Mouse (Mus musculus): ENCODE measurements around the gene BC028528.
"Not testable (repeated sequence)": the region's sequence is repeated elsewhere in the genome, so short reads cannot be mapped to it uniquely, and the experiment has no call there.

The BC028528 gene

GRCm38 (mm10) chr3:95891211-95892065 lies at the start of gene BC028528:
Gene BC028528, minus strand, starts transcription at chr3:95892005.
- no peak for DNase-seq (ENCODE audit: low read depth)

- DNase-seq (ENCODE audit: low read depth) = no peak
Measured at GRCm38 (mm10) chr3:95938835-95939234, 47.0 kb upstream of the BC028528 start.

GRCm38 (mm10) chr3:95938217-95938616 lies 46.4 kb upstream of the BC028528 start:
- no peak for DNase-seq (ENCODE audit: low read depth)

DNA sequence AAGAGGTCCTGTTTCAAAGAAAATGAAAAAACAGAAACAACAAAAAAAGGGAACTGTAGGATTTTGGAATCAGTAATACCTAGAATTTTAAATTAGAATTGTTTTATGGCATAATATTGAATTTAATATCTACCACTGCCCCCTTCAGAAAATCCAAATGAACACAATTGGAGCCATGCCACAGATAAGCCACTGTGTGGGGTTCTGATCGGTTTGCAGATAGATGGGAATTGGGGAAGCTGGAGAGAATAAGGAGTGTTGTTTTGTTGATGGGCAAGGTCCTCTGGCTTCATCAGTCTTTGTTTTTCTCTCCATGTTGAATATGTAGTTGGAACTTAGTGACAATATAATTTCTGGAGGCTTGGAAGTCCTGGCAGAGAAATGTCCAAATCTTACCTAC lies 42.6 kb upstream of the BC028528 start:
- DNase-seq (ENCODE audit: low read depth) = no peak

DNA sequence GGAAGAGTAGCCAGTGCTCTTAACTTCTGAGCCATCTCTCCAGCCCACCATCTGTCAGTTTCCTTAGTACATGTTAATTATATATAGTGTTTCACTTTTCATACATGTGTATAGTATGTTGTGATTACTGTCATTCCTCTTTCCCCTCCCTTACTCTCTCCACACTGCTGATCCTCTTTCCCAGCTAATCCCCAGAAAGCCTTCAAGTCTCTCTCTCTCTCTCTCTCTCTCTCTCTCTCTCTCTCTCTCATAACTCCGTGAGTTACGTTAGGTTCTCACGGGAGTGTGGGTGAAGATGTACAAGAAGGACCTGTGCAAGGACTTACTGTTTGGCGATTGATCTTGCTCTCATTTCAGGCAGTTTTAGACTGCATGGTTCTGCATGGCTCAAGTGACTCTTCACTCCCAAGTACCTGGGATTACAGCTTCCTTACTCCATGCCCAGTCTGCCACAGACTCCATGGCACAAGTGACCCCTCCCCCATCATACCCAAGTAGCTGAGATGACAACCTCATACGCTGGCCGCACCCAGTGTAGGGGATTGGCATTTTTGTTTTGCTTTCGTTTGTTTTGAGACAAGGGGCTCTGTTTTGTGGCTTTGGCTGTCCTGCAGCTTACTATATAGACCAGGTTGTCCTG lies 41.4 kb upstream of the BC028528 start:
- no peak for DNase-seq (ENCODE audit: low read depth)

GRCm38 (mm10) chr3:95932566-95932965 lies 40.8 kb upstream of the BC028528 start:
- DNase-seq (ENCODE audit: low read depth) = no peak

DNA sequence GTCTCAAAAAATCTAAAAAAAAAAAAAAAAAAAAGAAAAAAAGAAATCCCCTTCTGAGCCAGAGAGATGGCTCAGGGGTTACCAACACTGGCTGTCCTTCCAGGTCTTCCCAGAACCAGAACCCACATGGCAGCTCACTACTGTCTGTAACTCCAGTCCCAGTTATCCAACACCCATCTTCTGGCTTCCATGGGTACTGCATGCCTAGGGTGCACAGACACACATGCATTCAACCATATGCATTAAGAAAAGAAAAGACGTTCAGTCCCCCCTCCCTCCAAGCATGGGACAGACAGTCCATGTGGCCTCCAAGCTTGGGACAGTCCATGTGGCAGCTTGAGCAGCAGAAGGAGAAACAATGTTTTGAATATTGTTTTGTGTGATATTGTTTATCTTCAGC lies 40.4 kb upstream of the BC028528 start:
- no peak for DNase-seq (ENCODE audit: low read depth)

DNA sequence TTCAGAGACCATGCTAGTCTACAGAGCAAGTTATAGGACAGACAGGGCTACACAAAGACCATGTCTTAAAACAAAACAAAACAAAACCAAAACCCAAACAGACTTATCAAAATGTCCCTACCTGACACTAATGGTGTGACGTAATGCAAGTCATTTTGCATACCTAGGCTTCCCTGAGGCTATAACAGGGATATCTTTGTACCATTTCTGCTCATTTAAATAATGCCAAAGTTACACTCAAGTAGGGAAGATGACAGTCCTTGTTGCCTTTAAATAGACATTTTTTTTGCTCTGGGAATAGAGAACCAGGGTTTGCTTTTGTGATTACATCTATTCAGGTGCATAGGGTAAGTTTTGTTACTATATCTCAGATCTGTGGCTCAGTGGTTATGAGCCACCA lies 39.7 kb upstream of the BC028528 start:
- no peak for DNase-seq (ENCODE audit: low read depth)

DNA sequence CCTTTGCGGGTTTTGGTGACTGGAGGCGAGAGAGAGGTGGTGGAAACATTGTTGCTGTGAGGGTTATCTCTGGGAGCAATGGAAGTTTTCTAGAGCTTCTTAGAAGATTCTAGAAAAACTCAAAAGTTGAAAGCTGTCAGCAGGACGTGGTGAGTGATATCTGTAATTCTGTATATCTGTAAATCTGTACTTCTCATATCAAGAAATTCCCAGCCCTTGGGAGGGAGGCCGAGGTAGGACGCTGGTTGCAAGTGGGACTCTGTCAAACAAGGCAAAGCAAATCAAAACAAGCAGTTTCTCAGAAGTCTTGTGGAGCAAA lies 38.6 kb upstream of the BC028528 start:
- DNase-seq (ENCODE audit: low read depth) = no peak

DNA sequence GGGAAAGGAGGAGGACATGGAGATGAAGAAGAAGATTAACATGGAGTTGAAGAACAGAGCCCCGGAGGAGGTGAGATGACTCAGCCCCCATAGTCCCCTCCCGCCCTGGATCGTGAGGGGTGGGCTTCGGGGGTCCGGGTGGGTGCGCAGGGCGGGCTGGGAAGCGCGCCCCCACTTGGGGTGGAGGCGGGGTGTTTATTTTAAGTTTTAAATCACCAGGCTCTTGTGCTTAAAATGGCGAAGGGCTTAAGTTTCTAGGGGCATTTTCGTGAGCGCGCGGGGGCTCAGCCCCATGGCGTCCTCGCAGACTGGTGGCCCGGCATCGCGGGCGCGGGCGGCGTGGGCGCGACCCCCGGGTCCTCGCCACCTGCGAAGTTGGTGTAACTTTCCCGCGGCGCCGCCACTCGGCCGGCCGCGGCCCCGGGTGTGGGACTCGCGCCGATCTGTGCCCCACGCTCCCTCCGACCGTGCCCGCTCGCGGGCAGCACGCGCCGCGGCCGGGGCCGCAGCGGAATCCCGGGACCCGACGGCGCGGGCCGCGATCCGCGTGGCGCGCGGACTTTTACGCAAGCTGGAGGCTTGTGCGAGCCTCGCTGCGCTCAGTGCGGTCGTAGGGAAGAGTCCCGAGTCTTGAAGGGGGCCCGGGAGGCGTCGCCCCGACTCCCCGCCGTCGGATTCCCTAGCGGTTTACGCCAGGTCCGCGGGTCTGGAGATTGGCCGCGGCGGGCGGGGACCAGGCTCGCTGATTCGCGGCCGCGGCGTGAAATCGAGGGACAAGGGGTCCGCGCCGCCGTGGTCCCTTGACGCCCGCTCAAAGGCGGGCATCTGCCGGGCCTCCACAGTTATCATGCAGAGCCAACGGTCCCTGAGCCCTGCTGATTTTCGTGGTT lies 38.0 kb upstream of the BC028528 start:
- DNase-seq (ENCODE audit: low read depth) = peak; percentile 55

DNA sequence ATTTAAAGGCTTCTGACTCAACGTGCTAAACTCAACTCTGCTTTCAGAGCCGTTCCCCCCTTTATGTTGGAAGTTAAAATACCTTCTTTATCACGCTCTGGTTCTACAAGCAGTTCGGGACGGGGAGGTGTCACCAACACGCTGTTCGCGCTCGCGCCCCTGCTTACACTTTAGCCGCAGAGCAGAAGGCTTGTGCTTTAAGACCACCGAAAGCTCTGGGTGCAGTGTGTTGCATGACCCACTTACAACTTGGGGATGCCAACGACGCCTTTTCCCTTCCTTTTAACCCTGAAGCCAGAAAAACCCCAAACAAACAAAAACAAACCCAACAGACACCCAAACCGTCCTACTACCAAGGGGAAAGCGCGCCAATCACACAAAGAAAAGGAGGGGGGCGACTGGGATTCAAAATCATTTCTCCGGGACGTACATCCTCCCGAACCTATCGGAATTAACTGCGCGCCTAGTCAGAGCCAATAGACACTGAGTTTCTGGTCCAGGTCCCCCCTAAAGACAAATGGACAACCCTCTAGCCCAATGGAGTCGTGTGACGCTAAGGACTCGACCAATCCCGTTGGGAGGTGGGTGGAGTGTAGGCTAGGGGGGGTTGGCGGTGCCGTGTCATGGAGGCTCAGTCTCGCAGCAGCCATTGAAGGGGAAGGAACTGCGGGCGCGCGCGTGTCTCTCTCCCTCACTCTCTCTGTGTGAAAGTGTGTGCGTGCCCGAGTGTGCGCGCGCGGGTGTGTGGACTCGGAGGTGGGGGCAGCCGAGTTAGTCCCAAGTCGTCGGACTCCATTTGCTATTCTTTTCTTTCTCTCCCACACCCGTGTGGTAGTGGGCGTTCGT lies 37.1 kb upstream of the BC028528 start, which contains the start of gene Anp32e:
Anp32e (plus strand) TSS at position 589 of the 846 bp plus-strand sequence.
- DNase-seq (ENCODE audit: low read depth) = peak; percentile 98

DNA sequence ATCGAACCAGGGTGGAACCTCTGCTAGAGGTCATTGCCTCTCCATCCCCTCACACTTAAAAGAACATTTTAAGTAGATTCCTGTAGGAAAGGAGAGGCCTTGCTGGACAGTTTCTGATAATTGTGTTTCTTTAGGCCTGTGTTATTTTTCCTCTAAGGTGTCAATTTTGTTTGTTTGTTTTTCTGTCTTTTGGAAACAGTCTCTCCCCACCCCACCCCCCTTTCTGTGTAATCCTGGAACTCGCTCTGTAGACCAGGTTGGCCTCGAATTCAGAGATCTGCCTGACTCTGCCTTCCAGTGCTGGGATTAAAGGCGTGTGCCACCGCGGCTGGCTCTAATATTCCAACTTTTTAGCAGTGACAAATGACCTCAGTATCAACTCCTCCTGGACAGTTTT lies 36.5 kb upstream of the BC028528 start:
- DNase-seq (ENCODE audit: low read depth) = no peak

DNA sequence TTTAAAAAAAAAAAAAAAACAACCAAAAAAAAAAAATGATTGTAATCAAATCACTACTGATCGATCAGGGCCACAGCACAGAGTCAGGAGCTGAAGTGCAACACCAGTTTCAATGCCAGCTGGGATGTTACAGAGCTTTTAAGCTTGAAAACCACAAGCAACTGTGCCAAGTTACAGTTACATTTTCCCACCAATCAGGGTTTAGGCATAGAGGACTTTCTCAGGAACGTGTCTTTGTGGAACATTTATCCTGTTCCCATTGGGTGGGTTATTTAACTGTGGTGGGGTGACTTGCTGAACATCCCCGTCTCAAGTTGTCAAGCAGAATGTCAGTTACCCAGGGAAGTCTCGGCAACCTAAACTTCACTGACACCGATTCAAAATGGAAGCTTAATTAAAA lies 33.3 kb upstream of the BC028528 start:
- no peak for DNase-seq (ENCODE audit: low read depth)

DNA sequence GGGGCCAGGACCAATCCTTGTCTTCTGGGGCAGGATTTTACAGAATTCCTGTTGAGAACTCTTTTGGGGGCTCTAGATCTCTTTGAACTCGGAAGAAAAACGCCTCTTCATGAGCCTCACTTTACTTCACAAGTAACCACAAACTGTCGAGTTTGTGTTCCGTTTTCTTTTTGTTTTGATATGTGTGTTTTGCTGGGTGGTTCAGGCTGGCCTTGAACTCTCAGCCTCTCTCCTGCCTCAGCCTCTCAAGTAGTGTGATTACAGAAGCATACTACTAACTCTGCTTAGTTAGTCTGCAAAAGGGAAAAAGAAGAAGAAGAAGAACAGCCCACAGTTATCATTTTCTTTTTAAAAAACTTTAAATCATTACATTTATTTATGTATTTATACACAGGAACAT lies 32.4 kb upstream of the BC028528 start:
- no peak for DNase-seq (ENCODE audit: low read depth)

DNA sequence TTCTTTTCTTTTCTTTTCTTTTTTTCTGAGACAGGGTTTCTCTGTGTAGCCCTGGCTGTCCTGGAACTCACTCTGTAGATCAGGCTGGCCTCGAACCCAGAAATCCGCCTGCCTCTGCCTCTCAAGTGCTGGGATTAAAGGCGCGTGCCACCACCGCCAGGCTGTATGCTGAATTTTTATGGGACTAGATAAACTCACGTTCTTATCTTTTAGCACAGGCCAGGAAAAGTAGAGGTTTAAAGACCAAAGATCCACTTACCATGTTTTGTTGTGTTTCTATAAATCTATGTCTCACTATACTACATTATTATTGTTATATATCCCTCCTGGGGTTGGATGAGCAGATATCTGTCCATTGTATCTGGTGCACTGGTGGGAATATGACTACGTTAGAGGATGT lies 31.6 kb upstream of the BC028528 start:
- not testable (repeated sequence) for DNase-seq (ENCODE audit: low read depth)

DNA sequence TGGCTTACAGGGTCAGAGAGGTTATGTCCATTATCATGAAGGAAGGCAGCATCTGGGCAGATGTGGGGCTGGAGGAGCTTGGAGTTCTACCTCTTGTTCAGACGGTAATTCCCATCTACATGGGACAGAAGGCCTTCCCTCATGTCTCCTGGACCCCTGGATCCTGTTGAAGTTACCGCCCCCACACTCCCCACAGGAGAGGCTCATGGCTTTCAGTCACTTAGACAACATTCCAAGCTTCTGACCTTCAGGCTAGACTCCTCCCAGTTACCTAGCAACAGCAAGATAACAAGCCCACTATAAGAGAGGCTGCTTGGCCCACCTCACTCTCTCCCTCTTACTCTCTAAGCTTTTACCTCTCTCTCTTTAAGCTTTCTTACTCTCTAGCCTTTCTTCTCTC lies 28.7 kb upstream of the BC028528 start:
- DNase-seq (ENCODE audit: low read depth) = not testable (repeated sequence)

- DNase-seq (ENCODE audit: low read depth) = no peak
Measured at GRCm38 (mm10) chr3:95916760-95917159, 25.0 kb upstream of the BC028528 start.

DNA sequence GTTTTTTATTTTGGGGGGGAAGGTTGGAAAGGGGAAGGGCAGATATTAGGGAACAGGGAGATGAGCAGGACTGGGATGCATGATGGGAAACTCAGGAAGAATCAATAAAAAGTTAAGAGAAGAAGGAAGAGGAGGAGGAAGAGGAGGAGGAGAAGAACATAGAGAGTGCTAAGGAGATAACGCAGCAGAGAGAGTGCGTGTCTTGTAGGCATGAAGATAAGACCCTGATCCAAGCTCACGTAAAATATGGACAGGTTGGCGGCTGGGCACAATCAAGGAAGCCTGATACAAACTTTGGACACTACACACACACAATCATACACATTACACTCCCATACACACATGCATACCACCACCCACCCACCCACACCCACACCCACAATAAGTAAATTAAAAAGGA lies 22.9 kb upstream of the BC028528 start:
- DNase-seq (ENCODE audit: low read depth) = no peak

GRCm38 (mm10) chr3:95907613-95908012 lies 15.8 kb upstream of the BC028528 start:
- DNase-seq (ENCODE audit: low read depth) = no peak

- no peak for DNase-seq (ENCODE audit: low read depth)
Measured at GRCm38 (mm10) chr3:95906860-95907259, 15.1 kb upstream of the BC028528 start.

GRCm38 (mm10) chr3:95905940-95906492 lies 14.2 kb upstream of the BC028528 start:
- DNase-seq (ENCODE audit: low read depth) = peak; percentile 48
